Mouse (Mus musculus) right cerebral cortex, postnatal 10 days (tissue): ENCODE data around the gene Chit1.

Experiments
- DNase-seq, 2 experiments: peaks; one replicate each; pipeline ENCODE4 v3.0.0; 2021; ENCODE audit warnings: low spot score in 2 of 2

Chit1 gene

GRCm38 (mm10) chr1:134184089-134184488 is 73.0 kb downstream of the Chit1 start:
- no peak for DNase-seq

GRCm38 (mm10) chr1:134188217-134188616 is 77.2 kb downstream of the Chit1 start:
- no peak for DNase-seq

GRCm38 (mm10) chr1:134188989-134189729 is 78.1 kb downstream of the Chit1 start:
- no peak for DNase-seq

GRCm38 (mm10) chr1:134191192-134191591 is 80.2 kb downstream of the Chit1 start:
- no peak for DNase-seq

GRCm38 (mm10) chr1:134192024-134192423 is 81.0 kb downstream of the Chit1 start:
- DNase-seq: no peak

GRCm38 (mm10) chr1:134193126-134193525 is 82.1 kb downstream of the Chit1 start, which contains the start of gene Mybph:
Mybph (plus strand) TSS chr1:134193448.
- DNase-seq: peak in 1 of 2 experiments; percentile 28

- no peak for DNase-seq
Measured at GRCm38 (mm10) chr1:134193674-134194197, 82.7 kb downstream of the Chit1 start.

GRCm38 (mm10) chr1:134194298-134195022 is 83.4 kb downstream of the Chit1 start:
- DNase-seq: no peak

GRCm38 (mm10) chr1:134195117-134195516 is 84.1 kb downstream of the Chit1 start:
- DNase-seq: no peak

GRCm38 (mm10) chr1:134195571-134195970 is 84.5 kb downstream of the Chit1 start:
- DNase-seq: peak in 1 of 2 experiments; percentile 80

- no peak for DNase-seq
Measured at GRCm38 (mm10) chr1:134195979-134196378, 84.9 kb downstream of the Chit1 start.

- DNase-seq: peak; percentile 84 to 86
Measured at GRCm38 (mm10) chr1:134196386-134196785, 85.3 kb downstream of the Chit1 start.

GRCm38 (mm10) chr1:134197325-134197982 is 86.4 kb downstream of the Chit1 start:
- no peak for DNase-seq

GRCm38 (mm10) chr1:134198197-134198995 is 87.4 kb downstream of the Chit1 start:
- DNase-seq: no peak

GRCm38 (mm10) chr1:134200481-134200880 is 89.4 kb downstream of the Chit1 start:
- DNase-seq: no peak
